Mouse (Mus musculus) left cerebral cortex, adult 18-20 months (tissue): ENCODE data around the gene Mroh7. TPM values are rescaled to one million over a fixed set of nuclear protein-coding genes. Genes with fewer than 3 reads are reported as not detected.

ENCODE experiments used
- DNase-seq, 2 experiments: peaks; one replicate each; pipeline ENCODE4 v3.0.0; 2021 to 2022; ENCODE audit warnings: low spot score in 2 of 2, mixed read lengths in 1 of 2
- total RNA-seq, 2 experiments: library from RNA; stranded (reverse); gene quantifications; 2 replicates each; pipeline ENCODE4 v1.2.3; 2021

Mroh7 gene
- total RNA-seq, 2 experiments from 2014 or later: 4.2 to 5.4 TPM

DNA sequence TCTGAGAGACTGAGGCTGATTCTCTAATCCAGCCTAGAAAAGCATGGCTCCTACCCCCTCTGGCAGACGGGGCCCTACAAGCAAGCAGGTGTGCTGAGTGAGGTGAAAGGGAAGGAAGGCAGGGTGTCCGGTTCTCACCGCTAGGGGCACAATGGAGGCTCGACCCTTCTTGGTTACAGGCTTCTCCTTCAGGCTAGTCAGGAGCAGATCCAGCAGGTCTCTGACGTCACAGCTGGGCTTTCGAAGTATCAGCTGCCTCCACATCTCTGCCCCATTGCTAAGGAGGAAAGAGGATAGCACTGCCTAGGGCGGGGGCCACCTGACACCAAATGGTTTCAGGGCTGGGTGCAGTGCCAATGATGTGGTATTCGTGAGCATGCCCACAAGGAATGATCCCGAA lies 30.7 kb downstream of the Mroh7 start:
- peak; percentile 30 to 38 for DNase-seq

DNA sequence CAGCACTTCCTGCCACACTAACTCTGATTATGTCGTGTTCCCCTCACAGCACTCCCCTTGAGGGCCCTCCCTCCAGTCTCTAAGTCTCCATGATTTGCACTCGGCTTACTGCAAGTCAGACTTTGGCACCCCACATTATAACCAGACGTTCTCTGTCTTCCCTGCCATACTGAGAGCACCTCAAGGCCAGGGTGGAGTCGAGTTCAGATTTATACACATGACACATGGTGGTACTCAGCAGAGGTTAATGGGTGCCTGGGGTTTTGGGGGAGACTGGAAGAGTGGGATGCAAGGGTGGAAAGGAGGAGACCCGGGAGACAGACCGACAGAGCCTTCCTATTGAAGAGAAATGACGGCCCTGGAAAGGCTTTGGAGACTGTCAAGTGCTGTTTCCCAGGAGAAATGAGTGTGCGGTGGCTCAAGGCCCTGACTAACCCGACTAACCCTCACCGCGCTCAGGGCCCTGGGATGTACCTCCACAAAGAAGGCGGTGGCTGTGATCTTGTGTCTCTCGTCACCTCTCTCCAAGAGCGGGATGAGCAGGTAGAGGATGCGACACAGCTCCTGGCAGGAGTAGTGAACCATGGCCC lies 36.8 kb downstream of the Mroh7 start:
- no peak for DNase-seq

DNA sequence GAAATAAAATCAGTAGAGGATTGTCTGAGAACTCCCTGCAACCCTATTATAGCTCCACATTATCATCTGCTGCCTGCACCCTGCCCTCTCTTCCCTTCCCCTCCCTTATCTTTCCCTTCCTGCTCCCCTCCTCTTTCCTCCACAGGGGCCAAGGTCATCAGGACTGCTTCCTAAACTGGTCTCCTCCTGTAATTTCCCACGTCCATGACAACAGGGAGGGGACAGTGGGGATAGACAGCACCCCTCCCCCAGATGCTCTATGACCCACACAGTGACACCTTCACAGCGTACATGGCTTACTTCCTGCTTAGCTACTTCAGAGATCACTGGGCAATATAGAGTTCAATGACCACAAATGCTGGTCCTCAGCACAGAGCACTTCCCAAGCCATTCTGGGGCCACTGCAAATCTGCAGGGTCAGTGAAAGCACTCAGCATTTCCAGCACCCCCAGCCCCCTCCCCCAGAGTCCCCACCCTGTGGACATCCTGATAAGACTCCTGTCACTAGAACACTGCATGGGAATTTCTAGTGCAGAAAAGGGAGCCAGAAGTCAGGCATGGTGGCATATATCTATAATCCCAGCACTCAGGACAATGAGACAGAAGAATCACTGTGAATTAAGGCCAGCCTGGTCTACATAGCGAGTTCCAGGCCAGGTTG lies 42.0 kb downstream of the Mroh7 start:
- no peak for DNase-seq

DNA sequence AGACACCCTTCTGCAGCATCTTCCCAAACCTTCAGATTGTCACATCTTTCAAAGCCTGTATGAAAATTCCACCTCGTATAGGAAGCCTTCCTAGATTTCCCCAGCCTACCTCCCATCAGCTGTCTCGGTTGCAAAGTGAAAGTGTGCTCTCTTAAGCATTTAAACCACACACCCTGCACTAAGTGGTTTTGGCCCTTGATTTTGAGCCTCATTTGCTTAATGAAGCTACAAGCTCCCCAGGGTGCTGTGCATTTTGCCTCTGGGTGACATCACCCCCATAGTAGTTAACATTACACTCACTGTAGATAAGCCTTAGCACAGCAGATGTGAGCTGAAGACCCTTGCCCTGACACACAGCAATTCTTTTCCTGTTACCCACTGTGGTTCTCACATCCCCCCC lies 49.8 kb downstream of the Mroh7 start:
- DNase-seq: no peak

DNA sequence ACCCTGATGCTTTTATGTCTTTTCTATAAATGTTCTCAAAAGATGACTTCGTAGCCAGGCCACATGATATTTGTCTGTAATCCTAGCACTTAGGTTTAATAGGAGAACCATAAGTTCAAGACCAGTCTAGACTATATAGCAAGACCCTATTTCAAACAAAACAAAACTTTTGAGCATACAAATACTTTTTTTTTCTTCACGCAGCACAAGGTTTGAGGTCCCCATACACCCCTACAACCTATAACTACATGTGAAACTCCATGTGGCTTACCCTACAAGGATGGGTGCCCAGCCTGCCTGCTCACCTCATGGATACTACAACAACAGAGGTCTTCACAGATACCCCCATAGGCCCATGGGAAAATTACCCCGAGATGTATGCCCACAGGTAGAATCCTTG lies 51.6 kb downstream of the Mroh7 start:
- no peak for DNase-seq

DNA sequence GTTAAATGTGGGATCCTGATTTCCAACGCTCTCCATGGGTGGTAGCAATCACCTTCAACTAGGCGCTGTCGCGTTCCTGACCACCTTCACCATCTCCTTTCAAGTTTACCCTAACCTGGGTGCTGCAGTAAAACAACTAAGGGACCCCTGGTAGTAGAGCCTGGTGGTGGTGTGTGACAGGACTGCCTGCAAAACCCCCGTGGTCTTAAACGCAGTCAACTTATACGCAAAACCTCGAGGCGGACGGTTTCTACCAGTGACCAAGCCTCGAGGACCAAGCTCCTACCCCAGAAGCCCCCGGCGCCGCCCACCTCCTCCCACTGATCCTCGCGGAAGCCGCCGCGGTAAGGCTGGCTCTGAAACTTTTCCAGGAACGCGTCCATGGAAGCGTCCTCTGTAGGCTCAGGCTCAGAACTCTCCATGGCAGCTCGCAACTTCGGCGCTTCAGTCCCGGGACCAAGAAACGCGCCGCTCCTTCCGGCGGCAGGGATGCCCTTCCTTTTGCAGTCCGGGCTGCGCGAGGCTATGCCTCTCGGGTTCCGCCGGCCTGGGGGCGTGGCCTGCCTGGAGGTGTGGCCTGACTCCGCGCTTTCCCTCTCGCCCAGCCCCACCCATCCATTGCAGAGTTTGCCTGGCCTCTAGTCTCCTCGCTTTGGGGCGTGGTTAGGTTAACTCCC lies 52.1 kb downstream of the Mroh7 start, which contains the start of gene Ttc4:
Gene Ttc4 (minus strand): TSS at position 503 of the 677 bp plus-strand sequence.
- DNase-seq: peak; percentile 85 to 86

DNA sequence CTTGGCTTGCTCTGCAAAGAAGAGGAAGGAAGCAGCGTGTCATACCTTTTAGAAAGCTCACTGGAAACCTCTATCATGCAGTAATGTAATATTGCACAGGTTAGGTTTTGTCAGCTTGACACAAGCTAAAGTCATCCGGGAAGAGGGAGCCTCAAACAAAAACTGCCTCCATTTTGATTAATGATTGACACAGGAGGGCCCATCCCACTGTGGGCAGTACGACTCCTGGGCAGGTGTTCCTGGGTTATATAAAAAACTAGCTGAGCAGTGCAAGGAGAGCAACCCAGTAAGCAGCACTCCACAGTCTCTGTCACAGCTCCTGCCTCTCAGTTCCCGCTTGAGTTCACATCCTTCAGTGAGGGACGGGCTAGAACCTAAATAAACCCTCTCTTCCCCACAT lies 54.0 kb downstream of the Mroh7 start:
- DNase-seq: no peak

DNA sequence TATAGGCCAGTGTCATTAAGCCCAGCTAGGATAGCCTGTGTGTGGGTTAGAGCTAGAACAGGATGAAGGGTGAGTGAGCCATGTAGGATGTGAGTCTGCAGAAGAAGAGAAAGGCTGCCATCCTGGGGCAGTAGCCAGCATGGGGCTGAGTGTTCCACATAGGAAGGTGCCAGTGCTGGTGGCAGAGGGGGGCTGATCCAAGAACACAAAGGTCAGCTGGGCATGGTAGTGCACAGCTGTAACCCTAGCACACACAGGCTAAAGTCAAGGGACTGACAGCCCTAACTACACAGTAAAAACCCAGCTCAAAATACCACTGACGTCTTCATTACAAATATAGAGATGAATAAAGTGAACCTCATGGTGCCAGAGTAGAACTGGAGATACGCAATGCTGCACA lies 64.2 kb downstream of the Mroh7 start:
- no peak for DNase-seq

DNA sequence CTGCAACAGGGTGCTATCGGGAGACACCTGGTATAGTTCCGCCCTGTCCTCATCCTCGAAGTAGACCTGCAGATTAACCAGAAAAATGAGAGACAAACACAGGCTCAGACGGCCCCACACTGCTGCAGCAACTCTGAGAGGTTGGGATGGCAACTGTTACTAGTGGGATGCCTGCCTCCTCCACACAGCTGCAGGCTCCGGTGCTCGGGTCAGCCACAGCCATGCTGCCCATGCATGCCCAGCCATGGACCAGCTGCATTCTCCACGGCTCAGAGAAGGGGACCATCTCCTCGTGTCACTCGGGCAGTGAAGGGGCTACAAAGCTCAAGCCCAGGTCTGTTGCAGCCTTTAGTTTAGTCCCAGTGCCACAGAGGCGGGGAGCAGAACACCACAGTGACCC lies 65.1 kb downstream of the Mroh7 start:
- no peak for DNase-seq

DNA sequence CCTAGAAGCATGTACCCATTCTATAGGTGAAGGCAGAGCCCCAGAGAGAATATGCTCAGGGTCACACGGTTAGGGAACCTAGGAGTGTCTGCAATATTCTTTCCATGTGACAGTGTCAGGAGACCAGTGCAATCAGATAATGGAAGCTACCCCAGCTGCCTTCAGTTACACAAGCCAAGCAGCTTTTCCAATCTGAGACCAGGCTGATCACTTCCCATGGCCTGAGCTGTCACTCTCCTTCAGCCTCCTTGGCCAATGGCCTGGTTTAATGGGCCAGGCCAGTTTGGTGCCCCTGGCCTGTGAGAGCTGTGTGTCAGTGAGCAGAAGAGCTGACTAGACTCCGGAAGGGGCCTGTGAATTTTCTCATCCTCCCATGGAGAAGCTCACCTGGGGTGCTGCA lies 65.5 kb downstream of the Mroh7 start:
- no peak for DNase-seq

DNA sequence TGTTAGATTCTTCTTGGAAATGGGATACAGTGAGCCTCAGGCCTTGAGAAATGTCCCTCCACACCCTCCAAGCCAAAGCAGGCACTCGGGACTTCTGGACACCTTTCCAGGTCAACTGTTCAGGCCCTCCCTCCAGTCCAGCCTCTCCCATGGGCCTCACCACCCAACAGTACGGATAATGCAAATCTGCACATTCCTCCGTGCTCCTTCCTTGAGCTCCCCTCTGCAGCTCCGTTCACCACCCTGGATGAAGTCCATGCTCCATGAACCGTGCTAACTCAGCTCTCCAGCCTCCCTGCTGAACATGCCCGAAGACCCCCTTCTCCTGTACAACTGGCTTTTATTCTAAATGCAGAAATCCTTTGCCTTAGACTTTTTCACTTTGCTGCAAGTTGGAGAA lies 66.0 kb downstream of the Mroh7 start:
- DNase-seq: no peak

DNA sequence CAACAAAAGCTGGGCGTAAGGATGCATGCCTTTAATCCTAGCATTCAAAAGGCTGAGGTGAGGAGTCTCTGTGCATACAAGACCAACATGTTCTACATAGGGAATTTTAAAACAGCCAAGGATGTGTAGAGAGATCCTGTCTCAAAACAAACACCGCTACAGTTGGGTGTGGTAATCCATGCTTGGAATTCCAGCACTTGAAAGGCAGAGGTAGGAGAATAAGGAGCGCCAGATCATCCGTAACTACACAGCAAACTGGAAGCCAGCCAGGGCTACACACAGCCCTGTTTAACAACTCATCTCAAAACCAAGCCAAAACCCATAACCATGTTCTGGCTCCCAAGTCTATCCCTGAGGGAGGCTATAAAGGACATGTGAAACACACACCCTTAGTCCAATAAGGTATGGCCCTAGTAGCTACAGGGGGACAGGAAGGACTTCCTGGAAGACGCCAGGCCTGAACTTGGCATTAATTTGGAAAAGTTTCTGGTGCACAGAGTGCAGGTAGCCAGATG lies 66.7 kb downstream of the Mroh7 start:
- no peak for DNase-seq

DNA sequence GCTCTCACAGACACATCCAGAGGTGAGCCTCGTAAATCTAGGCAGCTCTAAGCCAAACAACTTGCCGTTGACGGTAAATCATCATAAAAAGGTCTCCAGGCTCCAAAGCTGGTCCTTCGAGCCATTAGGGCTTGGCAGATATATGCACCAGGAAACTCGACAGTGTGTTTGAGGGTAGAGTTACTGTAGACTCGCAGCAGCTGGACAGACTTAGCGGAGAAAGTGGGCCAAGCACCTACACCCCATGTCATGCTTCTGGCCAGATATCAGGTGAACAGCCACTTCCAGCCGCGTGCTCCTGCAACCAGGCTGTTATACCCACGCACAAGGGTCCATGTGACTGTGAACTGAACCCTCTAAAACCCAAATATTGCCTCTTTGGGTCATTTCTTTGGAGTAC lies 75.0 kb downstream of the Mroh7 start:
- no peak for DNase-seq

DNA sequence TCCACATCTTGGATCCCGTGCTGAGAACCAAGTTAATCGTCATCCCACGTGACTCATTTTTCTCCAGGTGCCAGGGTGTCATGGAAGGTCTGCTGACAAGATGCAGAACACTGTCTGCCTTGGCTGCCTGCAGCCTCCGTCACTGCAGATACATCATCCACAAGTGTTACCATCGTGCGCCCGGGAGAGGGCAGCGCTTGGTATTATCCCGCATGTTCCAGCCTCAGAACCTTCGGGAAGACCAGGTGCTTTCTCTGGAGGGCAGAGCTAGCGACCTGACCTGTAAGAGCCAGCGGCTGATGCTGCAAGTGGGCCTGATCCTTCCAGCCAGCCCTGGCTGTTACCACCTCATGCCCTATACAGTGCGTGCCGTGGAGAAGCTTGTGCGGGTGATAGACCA lies 77.7 kb downstream of the Mroh7 start:
- no peak for DNase-seq

DNA sequence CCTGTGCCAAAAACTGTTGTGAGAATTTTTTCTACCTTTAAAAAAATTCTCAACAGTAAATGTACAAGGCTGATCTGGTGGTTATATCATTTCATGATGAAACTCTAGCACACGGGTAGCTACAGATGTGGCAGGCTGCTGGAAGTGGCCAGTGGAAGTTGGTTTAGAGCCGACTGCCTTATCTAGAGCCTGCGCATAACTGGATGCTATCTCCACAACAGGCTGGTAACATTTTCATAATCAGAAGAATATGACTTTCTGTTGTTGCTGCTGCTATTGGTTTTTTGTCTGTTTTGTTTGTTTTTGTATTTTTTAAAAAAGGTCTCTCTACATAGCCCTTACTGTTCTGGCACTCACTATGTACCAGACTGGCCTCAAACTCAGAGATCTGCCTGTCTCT lies 78.2 kb downstream of the Mroh7 start:
- no peak for DNase-seq

DNA sequence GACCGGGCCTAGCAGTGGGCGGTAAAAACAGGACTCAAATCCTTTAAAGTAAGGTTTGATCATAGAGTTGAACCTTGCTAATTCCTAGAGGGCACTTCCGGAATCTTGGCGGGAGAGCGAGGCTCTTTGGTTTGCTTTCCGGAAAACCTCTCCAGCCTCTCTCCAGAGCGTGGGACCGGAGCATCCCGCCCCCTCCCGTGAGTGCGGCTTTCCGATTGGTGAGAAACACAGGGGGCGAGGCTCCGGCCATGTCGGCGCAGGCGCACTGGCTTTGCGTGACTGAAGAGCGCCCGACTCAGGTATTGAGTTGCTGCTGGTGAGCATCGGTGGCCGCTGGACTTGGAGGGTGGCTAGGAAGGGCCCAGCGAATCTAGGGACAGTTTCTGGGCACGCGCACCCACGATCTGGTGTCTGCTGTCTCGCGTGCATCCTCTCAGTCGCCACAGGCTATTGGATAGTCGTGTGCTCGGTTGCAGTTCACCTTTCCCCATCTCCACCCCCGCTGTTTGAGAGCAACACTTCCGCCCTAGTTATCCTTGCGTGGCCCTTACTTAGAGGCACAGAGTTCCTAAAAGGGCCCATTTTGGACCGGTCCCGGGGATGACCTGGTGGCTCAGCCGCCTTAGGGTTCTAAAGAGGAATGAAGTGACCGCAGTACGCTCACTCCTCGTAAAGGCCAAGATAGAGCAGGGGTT lies 79.7 kb downstream of the Mroh7 start, which contains the start of gene Pars2:
Gene Pars2 (plus strand): TSS at position 237 of the 695 bp plus-strand sequence.
- peak; percentile 98 to 99 for DNase-seq

DNA sequence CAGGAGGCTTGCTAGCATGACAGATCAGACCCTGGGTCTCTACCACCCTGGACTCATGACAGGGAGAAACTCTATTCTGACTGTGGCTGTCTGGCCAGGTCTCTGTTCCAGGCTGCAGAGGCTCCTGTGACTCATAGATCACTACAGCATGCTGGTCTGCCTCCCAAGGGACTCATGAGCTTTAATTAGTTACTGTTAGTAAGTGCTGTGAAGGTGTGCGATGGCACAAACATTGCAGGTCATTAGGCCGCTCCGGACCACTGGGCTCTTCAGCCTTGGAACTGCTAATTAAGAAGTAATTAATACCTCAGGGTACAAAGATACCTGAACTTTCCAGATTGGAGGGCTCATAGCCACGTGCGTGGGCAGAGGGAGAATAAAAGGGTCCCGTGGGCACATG lies 83.6 kb downstream of the Mroh7 start:
- no peak for DNase-seq

DNA sequence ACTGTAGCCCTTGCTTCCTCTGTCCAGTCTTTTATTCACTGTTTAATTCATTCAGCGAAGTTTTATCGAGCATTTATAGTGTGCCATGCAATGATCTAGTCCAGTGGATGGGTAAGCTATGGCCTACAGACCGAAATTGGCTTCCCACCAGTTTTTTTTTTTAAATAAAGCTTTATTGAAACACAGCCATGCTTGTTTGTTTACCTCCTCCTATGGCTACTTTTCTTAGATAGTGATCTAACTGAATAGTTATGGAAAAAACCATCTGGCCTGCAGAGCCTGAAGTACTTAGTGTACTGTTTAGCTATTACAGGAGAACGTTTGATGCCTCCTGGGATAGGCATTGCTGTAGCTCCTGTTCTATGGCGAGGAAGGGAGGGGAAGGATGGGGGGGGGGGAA lies 84.9 kb downstream of the Mroh7 start:
- no peak for DNase-seq

DNA sequence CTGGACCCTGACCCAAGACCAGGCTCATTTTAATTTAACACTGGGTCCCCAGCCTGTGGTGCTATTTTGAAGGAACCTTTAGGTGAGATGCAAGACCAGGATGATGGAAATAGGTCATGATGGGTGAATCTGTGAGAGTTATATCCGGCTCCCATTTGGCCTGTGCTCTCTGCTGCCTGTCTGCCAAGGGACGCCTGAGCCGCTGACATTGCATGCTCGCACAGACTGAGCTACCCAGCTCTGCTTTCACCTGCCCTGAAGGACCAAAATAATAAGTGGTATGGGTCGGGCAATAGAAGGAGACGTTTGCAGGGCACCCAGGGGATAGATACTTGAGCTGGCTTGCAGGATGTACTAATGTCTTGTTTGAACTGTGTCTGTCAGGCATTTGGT lies 86.5 kb downstream of the Mroh7 start:
- DNase-seq: no peak

DNA sequence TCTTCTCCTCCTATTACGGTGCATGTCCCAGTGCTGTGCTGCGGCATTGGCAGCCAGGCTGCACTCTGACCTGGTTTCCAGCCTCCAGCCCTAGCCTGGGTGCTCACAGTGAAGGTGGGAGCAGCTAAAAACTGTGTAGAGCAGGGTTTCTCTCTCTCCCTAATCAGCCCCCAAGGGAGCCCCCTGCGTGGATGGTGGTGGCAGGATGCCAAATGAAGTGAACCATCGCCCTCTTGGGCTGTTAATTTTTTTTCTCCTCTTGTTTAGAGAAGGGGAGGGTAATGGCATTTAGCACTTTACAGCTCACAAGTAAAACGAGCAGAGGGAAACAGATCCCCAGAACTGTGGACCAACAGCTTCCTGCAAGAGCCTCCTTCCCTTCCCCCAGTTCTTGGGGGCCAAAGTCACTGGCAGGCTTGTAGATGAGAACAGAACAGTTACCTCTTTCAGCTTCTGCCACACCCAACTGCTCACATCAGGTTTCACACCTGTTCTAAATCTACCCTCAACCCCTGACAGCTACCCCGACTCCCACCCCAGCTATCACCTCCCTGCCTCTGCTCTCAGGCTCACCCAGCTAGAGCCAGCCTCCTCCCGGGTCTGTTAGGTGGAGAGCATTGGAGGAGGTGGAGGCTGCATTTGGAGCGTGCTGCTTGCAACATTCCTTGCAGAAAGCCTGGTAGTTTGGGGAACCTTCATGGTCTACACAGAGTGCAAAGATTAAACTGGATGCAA lies 87.1 kb downstream of the Mroh7 start:
- DNase-seq: no peak

DNA sequence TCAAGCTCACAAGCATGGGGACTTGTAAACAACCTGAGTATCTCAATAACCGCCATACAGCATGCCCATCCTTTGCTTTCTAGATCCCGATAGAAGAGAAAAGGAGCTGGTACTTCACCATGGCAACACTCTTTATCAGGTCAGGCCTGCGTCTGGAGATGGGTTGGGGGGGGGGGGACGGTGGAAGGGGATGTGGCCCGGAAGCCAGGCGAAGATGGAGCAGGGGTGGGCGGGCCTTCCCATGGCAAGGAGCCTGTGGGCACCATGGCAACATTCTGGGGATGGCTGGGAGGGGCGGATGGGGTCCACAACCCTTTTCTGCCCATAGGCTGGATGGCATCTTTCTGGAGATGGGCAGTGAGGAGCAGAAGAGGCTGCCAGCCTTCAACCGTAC lies 96.6 kb downstream of the Mroh7 start:
- DNase-seq: no peak
